Mouse (Mus musculus) layer of hippocampus, postnatal 14 days (tissue): ENCODE measurements around the gene Irf5. TPM values are rescaled to one million over a fixed set of nuclear protein-coding genes. Genes with fewer than 3 reads are reported as not detected.

Experiments
- total RNA-seq, 2 experiments: library from RNA; stranded (reverse); gene quantifications; 2 replicates each; pipeline ENCODE4 v1.2.3; 2021

The Irf5 gene
- total RNA-seq, 2 experiments from 2014 or later, result 3.5 to 3.7 TPM

Other genes with a start within 250 kb of the Irf5 start
- gene Fam71f2, start 247.0 kb upstream of the Irf5 start, total RNA-seq, result under 1 TPM in 1 of 2 experiments, not detected in 1; 0.43 TPM
- gene Fam71f1, start 207.5 kb upstream of the Irf5 start, total RNA-seq, result not detected
- 10 to 100 TPM; 89.6 to 95.9 TPM for gene Calu, start 178.6 kb upstream of the Irf5 start, total RNA-seq
- gene Opn1sw, start 138.2 kb upstream of the Irf5 start, total RNA-seq, result under 1 TPM; 0.26 to 0.35 TPM
- gene Ccdc136, start 130.3 kb upstream of the Irf5 start, total RNA-seq, result 10 to 100 TPM; 60.0 to 66.7 TPM
- 1 to 10 TPM; 1.8 to 3.2 TPM for gene Flnc, start 93.4 kb upstream of the Irf5 start, total RNA-seq
- 100 to 1,000 TPM; 234 to 240 TPM for gene Atp6v1f, start 58.9 kb upstream of the Irf5 start, total RNA-seq
- under 1 TPM in 1 of 2 experiments, not detected in 1; 0.85 TPM for gene Atp6v1fnb, start 55.2 kb upstream of the Irf5 start, total RNA-seq
- gene Kcp, start 18.7 kb upstream of the Irf5 start, total RNA-seq, result 1 to 10 TPM; 6.8 to 7.5 TPM
- gene Tnpo3, start 83.3 kb downstream of the Irf5 start, total RNA-seq, result 10 to 100 TPM; 67.8 to 68.7 TPM
- 10 to 100 TPM; 28.8 to 29.9 TPM for gene Tspan33, start 167.6 kb downstream of the Irf5 start, total RNA-seq
- gene Smo, start 208.9 kb downstream of the Irf5 start, total RNA-seq, result 10 to 100 TPM; 12.9 to 14.4 TPM
- gene Ahcyl2, start 241.4 kb downstream of the Irf5 start, total RNA-seq, result 100 to 1,000 TPM; 160 to 162 TPM